Mouse (Mus musculus) frontal cortex, postnatal 25 days (tissue): Measurements from ENCODE around the gene Gm16223.

Experiments used
- DNase-seq, 2 experiments: peaks; one replicate each; pipeline ENCODE4 v3.0.0; 2022; ENCODE audit warnings: low spot score in 2 of 2

The Gm16223 gene

GRCm38 (mm10) chr5:42212353-42212752, 144.6 kb downstream of the Gm16223 start:
- no peak for DNase-seq

GRCm38 (mm10) chr5:42224840-42225239, 157.1 kb downstream of the Gm16223 start:
- DNase-seq: no peak

- DNase-seq: no peak
Measured at GRCm38 (mm10) chr5:42228631-42229030, 160.9 kb downstream of the Gm16223 start.

- DNase-seq: no peak
Measured at GRCm38 (mm10) chr5:42239291-42239690, 171.5 kb downstream of the Gm16223 start.

- no peak for DNase-seq
Measured at GRCm38 (mm10) chr5:42239806-42240205, 172.0 kb downstream of the Gm16223 start.

- DNase-seq: no peak
Measured at GRCm38 (mm10) chr5:42250376-42250775, 182.6 kb downstream of the Gm16223 start.
